Mouse (Mus musculus) ES-Bruce4 (cell line): ENCODE measurements around the gene 6030452D12Rik. TPM values are rescaled to one million over a fixed set of nuclear protein-coding genes. Genes with fewer than 3 reads are reported as not detected.

Experiments used
- H3K27ac ChIP-seq: 2 replicates; pipeline ENCODE4 v1.5.1; 2012; ENCODE audit warnings: low read length, inconsistent platforms; ENCODE audit not compliant: insufficient read depth
- H3K27me3 ChIP-seq: 2 replicates; pipeline ENCODE4 v1.6.1; 2012; ENCODE audit warnings: mild to moderate bottlenecking, low read length, inconsistent platforms; ENCODE audit not compliant: control insufficient read depth, poor library complexity, insufficient read depth, severe bottlenecking
- H3K36me3 ChIP-seq: 2 replicates; pipeline ENCODE4 v1.6.1; 2012; ENCODE audit warnings: inconsistent platforms, mild to moderate bottlenecking, low read length, moderate library complexity; ENCODE audit not compliant: control insufficient read depth, poor library complexity, insufficient read depth, severe bottlenecking
- H3K4me1 ChIP-seq: one replicate; pipeline ENCODE4 v1.8.1; 2011; ENCODE audit warnings: low read length; ENCODE audit not compliant: control insufficient read depth, insufficient read depth
- H3K4me3 ChIP-seq: 2 replicates; pipeline ENCODE4 v1.5.1; 2011; ENCODE audit warnings: low read depth, mild to moderate bottlenecking, low read length
- H3K9ac ChIP-seq: 2 replicates; pipeline ENCODE4 v1.6.1; 2012; ENCODE audit warnings: low read depth, mild to moderate bottlenecking, inconsistent platforms; ENCODE audit not compliant: poor library complexity, severe bottlenecking
- H3K9me3 ChIP-seq: replicated peaks from 2 replicates; pipeline ENCODE4 v1.6.1; 2012; ENCODE audit warnings: mild to moderate bottlenecking, low read length, inconsistent platforms; ENCODE audit not compliant: control insufficient read depth, poor library complexity, insufficient read depth, severe bottlenecking
- CTCF ChIP-seq: IDR thresholded peaks from one replicate; pipeline ENCODE4 v1.8.1; 2011; ENCODE audit warnings: low read depth, low read length
- EP300 ChIP-seq: IDR thresholded peaks from 2 replicates; pipeline ENCODE4 v1.6.1; 2011; ENCODE audit warnings: low read depth, low read length; ENCODE audit not compliant: insufficient read depth
- POLR2A ChIP-seq: IDR thresholded peaks from one replicate; pipeline ENCODE4 v1.8.1; 2011; ENCODE audit warnings: low read length; ENCODE audit not compliant: insufficient read depth
- polyA plus RNA-seq: library from polyadenylated mRNA; stranded (reverse); fragments of >200 nt; gene quantifications from 2 replicates; pipeline ENCODE4 v1.2.4, GENCODE M21; 2011; ENCODE audit warnings: low read depth; ENCODE audit not compliant: missing spikeins, insufficient read depth, insufficient read length

The 6030452D12Rik gene
- polyA plus RNA-seq, 1 experiment: not detected

- H3K27ac ChIP-seq: peak overlapping the region; percentile 88
- TF ChIP-seq EP300 (no peak), CTCF (no peak), POLR2A (no peak)
- H3K27me3 ChIP-seq: no peaks in the 10 kb centered on the region
- no peak overlapping the region for H3K4me3 ChIP-seq
- peaks cover 6% of the 10 kb centered on the region for H3K4me1 ChIP-seq
- H3K9ac ChIP-seq: 0 out of 2 replicates have a peak overlapping the region, but pooled peaks have one; percentile 5
- peaks cover 8% of the 10 kb centered on the region for H3K36me3 ChIP-seq
- H3K9me3 ChIP-seq: peaks cover 7% of the 10 kb centered on the region; the same call in 1 of the 2 replicates
These were observed 26.4 kb downstream of the 6030452D12Rik start for GRCm38 (mm10) chr8:106526725-106527124.

- Histone ChIP-seq H3K27ac (peak overlapping the region; percentile 88), H3K36me3 (peaks cover 5% of the 10 kb centered on the region), H3K4me1 (peaks cover 6% of the 10 kb centered on the region), H3K4me3 (no peak overlapping the region), H3K27me3 (no peaks in the 10 kb centered on the region), H3K9me3 (peaks cover 7% of the 10 kb centered on the region; the same call in 1 of the 2 replicates), H3K9ac (0 out of 2 replicates have a peak overlapping the region, but pooled peaks have one; percentile 5)
- TF ChIP-seq EP300 (no peak), CTCF (peak; percentile 49)
These were observed 27.1 kb downstream of the 6030452D12Rik start for GRCm38 (mm10) chr8:106527241-106528036.

GRCm38 (mm10) chr8:106528596-106529249, 28.4 kb downstream of the 6030452D12Rik start:
- Histone ChIP-seq H3K27ac (peak overlapping the region; percentile 34; the same call in 1 of the 2 replicates), H3K4me3 (no peak overlapping the region), H3K36me3 (peaks cover 2% of the 10 kb centered on the region), H3K27me3 (no peaks in the 10 kb centered on the region), H3K9me3 (0 out of 2 replicates have a peak, but pooled peaks cover 4% of the 10 kb centered on the region), H3K9ac (0 out of 2 replicates have a peak overlapping the region, but pooled peaks have one; percentile 6), H3K4me1 (peaks cover 6% of the 10 kb centered on the region)
- TF ChIP-seq CTCF (no peak), EP300 (0 out of 2 replicates have a peak, but pooled peaks have one; percentile 13), POLR2A (no peak)

GRCm38 (mm10) chr8:106529885-106530482, 29.7 kb downstream of the 6030452D12Rik start:
- peaks cover 6% of the 10 kb centered on the region for H3K4me1 ChIP-seq
- H3K4me3 ChIP-seq: no peak overlapping the region
- TF ChIP-seq EP300: no peak
- no peak for TF ChIP-seq CTCF
- TF ChIP-seq POLR2A: no peak
- no peak overlapping the region for H3K9ac ChIP-seq
- H3K36me3 ChIP-seq: peaks cover 2% of the 10 kb centered on the region; the same call in 1 of the 2 replicates
- H3K27ac ChIP-seq: no peak overlapping the region
- no peaks in the 10 kb centered on the region for H3K9me3 ChIP-seq
- no peaks in the 10 kb centered on the region for H3K27me3 ChIP-seq

- peaks cover 2% of the 10 kb centered on the region; the same call in 1 of the 2 replicates for H3K36me3 ChIP-seq
- peaks cover 6% of the 10 kb centered on the region for H3K4me1 ChIP-seq
- H3K27ac ChIP-seq: no peak overlapping the region
- no peak overlapping the region for H3K4me3 ChIP-seq
- TF ChIP-seq EP300 (no peak), CTCF (peak; percentile 72), POLR2A (no peak)
- H3K27me3 ChIP-seq: no peaks in the 10 kb centered on the region
- no peak overlapping the region for H3K9ac ChIP-seq
- H3K9me3 ChIP-seq: no peaks in the 10 kb centered on the region
These were observed 30.2 kb downstream of the 6030452D12Rik start for GRCm38 (mm10) chr8:106530566-106530965.
